Mouse (Mus musculus) limb, embryonic 10.5 days (tissue): ENCODE data around the gene Wasl. TPM values are rescaled to one million over a fixed set of nuclear protein-coding genes. Genes with fewer than 3 reads are reported as not detected.

Experiments used
- DNase-seq: peaks from one replicate; pipeline ENCODE4 v3.0.0-alpha.2; 2017; ENCODE audit warnings: low spot score
- H3K27ac ChIP-seq: fragments of 300-500 bp; sonication (generic); 2 replicates; pipeline ENCODE4 v1.5.1; 2016; ENCODE audit warnings: mild to moderate bottlenecking
- H3K27me3 ChIP-seq: fragments of 300-500 bp; sonication (generic); 2 replicates; pipeline ENCODE4 v1.6.1; 2016; ENCODE audit warnings: low read depth, mild to moderate bottlenecking; ENCODE audit not compliant: poor library complexity, severe bottlenecking
- H3K36me3 ChIP-seq: fragments of 300-500 bp; sonication (generic); 2 replicates; pipeline ENCODE4 v1.6.1; 2016; ENCODE audit warnings: mild to moderate bottlenecking, moderate library complexity
- H3K4me1 ChIP-seq: fragments of 300-500 bp; sonication (generic); 2 replicates; pipeline ENCODE4 v1.6.1; 2016
- H3K4me3 ChIP-seq: fragments of 300-500 bp; sonication (generic); 2 replicates; pipeline ENCODE4 v1.5.1; 2016; ENCODE audit warnings: mild to moderate bottlenecking, moderate library complexity
- H3K9me3 ChIP-seq: fragments of 300-500 bp; sonication (generic); replicated peaks from 2 replicates; pipeline ENCODE4 v1.6.1; 2016; ENCODE audit warnings: mild to moderate bottlenecking
- WGBS: fragments of 180-500 bp; shearing (Covaris S2); methylation state at CpG from one replicate; pipeline ENCODE4 v1.1.7; 2016; 5-methylcytosine and 5-hydroxymethylcytosine counted together
- polyA plus RNA-seq: library from polyadenylated mRNA; unstranded; fragments of >200 nt; fragmentation: Nextera tagmentation; extraction: Ambion mirVana; gene quantifications from 2 replicates; pipeline ENCODE4 v1.2.1, GENCODE M21; 2016

Wasl gene
- 58.4 and 59.0 TPM in 2 replicates for polyA plus RNA-seq

DNA sequence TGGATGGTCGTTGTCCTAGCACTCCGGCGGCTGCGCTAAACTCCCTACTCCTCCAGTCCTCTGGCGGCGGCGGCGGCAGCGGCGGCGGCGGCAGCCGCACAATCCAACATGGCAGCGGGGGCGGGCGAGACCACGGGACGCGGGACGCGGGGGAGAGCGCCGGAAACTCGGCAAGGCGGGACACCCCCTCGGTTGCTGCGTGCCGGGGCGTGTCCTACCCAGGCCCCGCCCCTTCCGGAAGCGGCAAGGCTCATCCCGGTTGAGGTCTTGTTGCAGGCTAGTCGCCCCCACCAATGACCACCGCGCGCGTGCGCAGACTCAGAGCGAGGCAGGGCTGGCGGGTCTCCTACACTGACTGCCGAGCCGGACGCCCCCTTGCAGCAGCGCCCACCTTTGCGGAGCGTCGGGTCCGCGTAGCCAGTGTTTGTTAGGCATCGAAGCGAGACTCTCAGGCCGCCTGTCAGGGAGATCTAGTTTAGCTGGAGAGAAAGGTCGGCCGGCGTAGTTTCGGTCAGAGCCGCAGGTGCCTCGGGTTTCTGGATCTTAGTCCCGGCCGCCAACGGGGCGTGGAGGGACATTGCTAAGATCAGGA, at the start of gene Wasl:
TSS of gene Wasl (minus strand) at position 143 of the 592 bp plus-strand sequence.
- Histone ChIP-seq H3K9me3 (no peaks in the 10 kb centered on the region), H3K27me3 (no peaks in the 10 kb centered on the region), H3K4me3 (peak within 1 kb of the TSS; percentile 84), H3K4me1 (peaks cover 14% of the 10 kb centered on the region; the same call in 1 of the 2 replicates), H3K27ac (peak within 1 kb of the TSS; percentile 94), H3K36me3 (peaks cover 12% of the 10 kb centered on the region)
- peak; percentile 99 for DNase-seq
- under 1% methylated on average over 63 of the region's 63 CpGs for WGBS

DNA sequence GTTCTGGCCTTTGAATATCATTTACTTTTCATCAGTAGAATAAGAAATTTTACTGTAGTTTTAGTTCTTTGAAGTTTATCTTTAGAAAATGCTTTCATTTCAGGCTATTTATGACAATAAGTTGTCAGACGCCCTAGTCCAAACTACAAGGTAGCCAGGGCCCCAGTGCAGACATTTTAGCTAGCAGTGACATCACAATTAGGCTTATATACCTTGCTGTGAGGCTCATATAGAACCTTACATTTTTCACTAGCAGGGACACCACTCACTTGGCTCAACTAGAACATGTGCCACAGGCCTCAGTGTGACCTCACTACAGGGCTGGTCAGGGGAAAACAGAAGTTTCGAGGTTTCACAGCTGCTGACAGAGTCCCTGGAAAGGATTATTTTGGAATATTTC, 42.7 kb upstream of the Wasl start:
- Histone ChIP-seq H3K4me1 (no peaks in the 10 kb centered on the region), H3K27me3 (no peaks in the 10 kb centered on the region), H3K9me3 (no peaks in the 10 kb centered on the region), H3K36me3 (no peaks in the 10 kb centered on the region), H3K4me3 (no peak overlapping the region), H3K27ac (no peak overlapping the region)
- WGBS: 75% methylated on average over 2 of the region's 2 CpGs
- no peak for DNase-seq

DNA sequence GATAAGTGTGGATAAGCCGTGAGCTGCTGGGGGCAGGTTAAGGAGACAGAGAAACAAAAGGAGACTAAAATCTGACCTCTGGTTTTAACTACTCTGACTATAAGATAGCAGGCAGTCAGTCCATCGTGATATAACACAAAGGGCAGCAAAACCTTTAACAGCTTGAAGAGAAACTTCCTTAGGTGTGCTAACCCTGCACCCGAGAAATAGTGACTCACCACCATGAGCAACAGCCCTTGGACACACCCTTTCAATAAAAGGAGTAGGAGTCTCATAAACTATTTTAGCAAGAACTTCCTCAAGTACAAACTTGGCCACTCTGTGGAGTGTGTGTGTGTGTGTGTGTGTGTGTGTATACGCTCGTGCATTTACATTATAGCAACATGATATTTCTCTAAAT, 42.3 kb upstream of the Wasl start:
- H3K27ac ChIP-seq: no peak overlapping the region
- DNase-seq: no peak
- no peaks in the 10 kb centered on the region for H3K27me3 ChIP-seq
- no peaks in the 10 kb centered on the region for H3K9me3 ChIP-seq
- H3K4me1 ChIP-seq: no peaks in the 10 kb centered on the region
- no peak overlapping the region for H3K4me3 ChIP-seq
- WGBS: 88% methylated on average over 5 of the region's 5 CpGs
- H3K36me3 ChIP-seq: no peaks in the 10 kb centered on the region

DNA sequence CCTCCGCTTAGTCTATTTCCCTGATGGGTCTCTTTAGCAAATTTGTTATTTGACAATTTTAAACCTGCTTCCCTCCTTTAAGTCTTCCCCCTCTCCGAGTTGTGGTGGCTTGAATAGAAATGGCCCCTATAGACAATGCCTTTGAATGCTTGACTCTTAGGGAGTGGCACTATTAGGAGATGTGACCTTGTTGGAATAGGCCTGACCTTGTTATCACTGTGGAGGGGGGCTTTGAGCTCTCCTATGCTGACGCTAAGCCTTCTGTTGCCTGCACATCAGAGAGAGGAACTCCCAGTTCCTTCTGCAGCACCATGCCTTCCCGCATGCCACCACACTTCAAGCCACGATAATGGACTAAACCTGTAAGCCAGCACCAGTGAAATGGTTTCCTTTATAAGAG, 32.4 kb upstream of the Wasl start:
- Histone ChIP-seq H3K4me3 (no peak overlapping the region), H3K4me1 (no peaks in the 10 kb centered on the region), H3K9me3 (no peaks in the 10 kb centered on the region), H3K27ac (no peak overlapping the region), H3K27me3 (no peaks in the 10 kb centered on the region), H3K36me3 (no peaks in the 10 kb centered on the region)
- WGBS: 87% methylated on average over 5 of the region's 5 CpGs
- DNase-seq: no peak

DNA sequence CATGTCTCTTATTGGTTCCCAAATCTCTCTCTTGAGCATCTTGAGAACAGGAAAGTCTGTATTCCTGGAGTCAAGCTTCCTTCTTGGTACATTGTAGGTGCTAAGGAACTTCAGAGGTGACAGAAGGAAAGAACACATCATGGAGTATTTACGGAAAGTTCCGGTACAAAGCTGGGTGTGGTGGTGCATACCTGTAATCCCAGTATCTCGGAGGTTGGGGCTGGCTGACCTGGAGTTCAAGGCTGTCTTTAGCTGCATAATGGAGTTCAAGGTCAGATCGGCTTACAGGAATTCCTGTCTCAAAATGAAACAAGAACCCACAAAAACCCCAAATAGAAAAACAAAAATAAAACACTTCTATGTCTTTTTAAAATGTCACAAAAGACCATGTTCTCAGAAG, 31.3 kb upstream of the Wasl start:
- Histone ChIP-seq H3K27ac (no peak overlapping the region), H3K27me3 (no peaks in the 10 kb centered on the region), H3K9me3 (no peaks in the 10 kb centered on the region), H3K36me3 (no peaks in the 10 kb centered on the region), H3K4me1 (no peaks in the 10 kb centered on the region), H3K4me3 (no peak overlapping the region)
- 92% methylated on average over 4 of the region's 4 CpGs for WGBS
- DNase-seq: no peak

DNA sequence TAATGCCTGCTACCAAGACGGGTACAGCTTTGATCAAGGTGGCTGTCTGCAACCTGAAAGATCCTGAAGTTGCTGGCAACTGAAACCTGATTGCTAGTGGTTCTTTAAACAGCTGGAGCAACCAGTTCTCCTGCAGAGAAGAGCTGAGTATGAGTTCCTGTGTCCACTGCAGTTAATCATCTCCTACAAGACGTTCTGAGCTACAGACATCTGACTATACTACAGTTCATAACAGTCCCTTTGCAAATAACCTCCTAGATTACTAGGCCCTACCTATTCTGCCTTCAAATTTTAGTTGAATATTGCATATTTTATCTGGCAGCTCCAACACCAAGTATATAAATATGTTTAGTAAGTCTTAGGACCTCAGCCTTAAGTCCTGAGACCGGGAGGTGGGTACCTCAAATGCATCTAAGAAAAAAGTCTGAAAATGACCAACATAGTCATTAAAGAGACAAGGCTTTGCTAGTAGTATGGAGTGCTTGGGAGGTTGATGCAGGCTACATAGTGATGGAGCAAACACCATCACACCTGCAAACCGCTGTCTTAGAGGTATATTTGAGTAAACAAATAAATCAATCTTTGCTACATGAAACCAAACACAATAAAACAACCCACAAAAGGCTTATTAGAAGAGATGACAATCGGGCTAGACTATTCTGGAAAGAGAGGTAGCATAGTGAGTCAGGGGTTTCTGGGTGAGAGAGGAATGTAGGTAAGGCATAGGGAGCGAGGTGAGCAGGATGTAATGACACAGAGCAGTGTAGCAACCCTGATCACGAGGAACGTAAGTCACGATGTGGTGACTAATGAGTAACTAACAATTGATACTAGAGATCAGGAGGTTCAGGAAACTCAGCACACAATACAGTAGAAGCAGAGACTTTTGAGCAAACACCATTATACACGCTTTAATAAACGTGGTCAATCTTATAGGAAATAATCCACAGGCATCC, 29.9 kb upstream of the Wasl start:
- Histone ChIP-seq H3K27ac (no peak overlapping the region), H3K9me3 (no peaks in the 10 kb centered on the region), H3K36me3 (no peaks in the 10 kb centered on the region), H3K4me1 (no peaks in the 10 kb centered on the region), H3K27me3 (no peaks in the 10 kb centered on the region), H3K4me3 (no peak overlapping the region)
- DNase-seq: no peak
- 85% methylated on average over 11 of the region's 11 CpGs for WGBS

DNA sequence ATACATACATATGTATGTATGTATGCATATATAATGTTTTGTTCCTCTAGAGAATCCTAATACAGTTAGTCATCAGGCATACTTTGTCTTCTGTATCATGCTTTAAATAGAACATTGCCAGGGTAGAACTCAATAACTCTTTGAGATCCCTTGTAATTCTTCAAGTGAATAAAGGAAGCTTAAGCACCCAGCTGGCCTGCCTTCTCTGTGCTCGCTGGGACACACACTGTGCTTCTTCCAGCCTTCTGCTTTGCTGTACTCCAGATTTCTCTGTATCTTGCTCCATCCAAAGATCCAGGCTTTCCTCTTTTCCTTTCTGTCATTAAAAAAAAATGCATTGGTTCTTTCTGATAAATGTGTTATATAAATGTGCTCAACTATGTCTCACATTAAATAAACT, 23.1 kb upstream of the Wasl start:
- Histone ChIP-seq H3K9me3 (no peaks in the 10 kb centered on the region), H3K4me1 (no peaks in the 10 kb centered on the region), H3K27ac (no peak overlapping the region), H3K36me3 (no peaks in the 10 kb centered on the region), H3K27me3 (no peaks in the 10 kb centered on the region), H3K4me3 (no peak overlapping the region)
- no peak for DNase-seq
- WGBS: 62% methylated on average over 1 of the region's 1 CpGs

DNA sequence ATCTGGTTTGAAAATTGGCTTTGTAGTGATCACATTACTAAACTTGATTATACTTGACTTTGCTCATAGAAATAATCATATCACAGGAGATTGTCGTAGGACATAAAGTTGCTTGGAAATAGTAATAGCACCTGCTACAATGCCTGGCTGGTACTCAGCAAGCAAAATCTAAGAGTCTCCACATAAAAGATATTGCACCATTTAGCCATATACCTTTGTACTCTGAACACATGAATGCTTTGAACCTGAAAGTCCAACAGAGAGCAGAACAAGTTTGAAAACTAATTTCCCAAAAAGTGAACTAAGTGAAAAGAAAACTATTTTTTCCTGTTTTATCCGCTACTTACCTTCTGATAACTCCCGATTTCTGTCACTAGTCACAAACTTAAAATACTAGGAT, 18.3 kb upstream of the Wasl start:
- no peak overlapping the region for H3K27ac ChIP-seq
- WGBS: 94% methylated on average over 3 of the region's 3 CpGs
- H3K36me3 ChIP-seq: no peaks in the 10 kb centered on the region
- no peak for DNase-seq
- no peaks in the 10 kb centered on the region for H3K4me1 ChIP-seq
- no peaks in the 10 kb centered on the region for H3K27me3 ChIP-seq
- no peaks in the 10 kb centered on the region for H3K9me3 ChIP-seq
- H3K4me3 ChIP-seq: no peak overlapping the region

DNA sequence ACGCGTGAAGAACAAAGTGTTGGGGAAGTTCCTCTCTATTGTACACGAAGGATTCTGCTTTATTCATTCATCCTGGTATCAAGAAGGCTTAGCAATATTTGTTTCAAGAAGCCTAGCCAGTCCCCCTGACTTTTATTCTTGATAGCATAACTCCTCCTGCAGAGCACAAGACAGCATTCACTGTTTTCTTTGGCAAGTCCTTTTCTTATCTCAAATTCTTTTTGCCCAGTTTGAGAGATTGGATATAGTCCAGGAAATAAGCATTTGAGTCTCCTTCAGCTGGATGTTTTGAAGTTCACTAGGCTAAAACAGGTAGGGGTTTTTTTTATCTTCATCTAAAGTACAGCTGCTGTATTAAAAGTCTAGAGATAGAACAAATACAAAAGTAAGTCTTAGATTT, 3.0 kb upstream of the Wasl start:
- no peaks in the 10 kb centered on the region for H3K36me3 ChIP-seq
- H3K4me1 ChIP-seq: peaks cover 8% of the 10 kb centered on the region; the same call in 1 of the 2 replicates
- no peak overlapping the region for H3K27ac ChIP-seq
- no peak overlapping the region for H3K4me3 ChIP-seq
- WGBS: 79% methylated on average over 3 of the region's 3 CpGs
- no peak for DNase-seq
- no peaks in the 10 kb centered on the region for H3K27me3 ChIP-seq
- no peaks in the 10 kb centered on the region for H3K9me3 ChIP-seq

DNA sequence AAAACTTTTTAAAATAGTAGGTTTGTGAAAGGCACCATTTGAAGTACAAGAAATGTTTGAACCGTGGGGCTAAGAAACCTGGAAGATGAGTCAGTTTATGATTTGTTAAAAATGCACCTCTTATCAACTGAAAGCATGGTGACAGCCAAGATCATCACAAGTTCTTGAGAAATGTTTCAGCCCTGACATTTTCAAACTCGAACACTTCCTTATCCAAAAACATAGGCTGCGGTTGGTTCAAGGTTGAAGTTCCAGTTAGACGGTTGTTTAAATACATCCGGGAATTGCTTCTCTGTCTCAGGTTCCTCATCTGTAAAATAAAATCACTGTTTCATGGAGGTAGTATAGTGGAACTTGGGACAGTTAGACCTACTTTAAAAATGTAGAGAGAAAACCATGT, 1.4 kb upstream of the Wasl start:
- no peak overlapping the region for H3K4me3 ChIP-seq
- H3K27ac ChIP-seq: no peak overlapping the region
- H3K9me3 ChIP-seq: no peaks in the 10 kb centered on the region
- H3K36me3 ChIP-seq: peaks cover 3% of the 10 kb centered on the region; the same call in 1 of the 2 replicates
- H3K4me1 ChIP-seq: peaks cover 14% of the 10 kb centered on the region; the same call in 1 of the 2 replicates
- DNase-seq: no peak
- WGBS: 96% methylated on average over 5 of the region's 5 CpGs
- no peaks in the 10 kb centered on the region for H3K27me3 ChIP-seq

DNA sequence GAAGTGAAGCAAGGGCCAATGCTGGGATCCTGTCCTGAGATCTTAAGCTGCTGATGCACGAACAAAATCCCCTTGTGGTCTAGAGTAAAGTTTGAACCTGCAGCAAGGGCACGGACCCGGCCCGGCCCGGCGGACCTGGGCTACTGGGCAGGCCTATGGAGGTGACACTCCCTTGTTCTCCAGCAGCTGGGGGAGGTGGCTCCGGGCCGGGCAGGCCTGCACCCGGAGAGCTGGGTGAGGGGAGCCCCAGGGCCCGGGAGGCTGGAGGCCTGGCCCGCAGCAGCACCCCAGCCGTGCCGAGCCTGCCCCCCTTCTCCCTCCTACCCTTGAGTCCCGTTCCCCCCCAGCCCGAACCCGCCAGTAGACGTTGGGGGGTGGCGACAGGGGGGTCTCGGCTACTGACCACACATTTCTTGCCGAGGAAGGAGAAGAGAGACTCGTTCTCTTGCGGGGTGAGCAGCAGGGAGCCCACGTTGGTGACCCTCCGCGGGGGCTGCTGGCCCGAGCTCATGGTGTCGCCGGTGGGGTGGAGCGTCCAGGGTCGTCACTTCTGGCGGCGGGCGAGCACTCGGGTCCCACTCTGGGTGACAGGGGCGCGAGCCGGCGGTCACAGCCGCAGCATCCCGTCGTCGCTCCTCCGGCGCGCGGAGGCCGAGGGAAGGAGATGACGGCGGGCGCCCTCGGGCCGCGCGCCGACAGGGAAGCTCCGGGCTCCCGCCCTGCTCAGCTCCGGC, 509 bp downstream of the Wasl start:
- H3K36me3 ChIP-seq: peaks cover 16% of the 10 kb centered on the region
- peak overlapping the region; percentile 94 for H3K27ac ChIP-seq
- peaks cover 14% of the 10 kb centered on the region; the same call in 1 of the 2 replicates for H3K4me1 ChIP-seq
- no peaks in the 10 kb centered on the region for H3K9me3 ChIP-seq
- DNase-seq: peak; percentile 66
- WGBS: under 1% methylated on average over 57 of the region's 58 CpGs
- H3K4me3 ChIP-seq: peak overlapping the region; percentile 84
- no peaks in the 10 kb centered on the region for H3K27me3 ChIP-seq

DNA sequence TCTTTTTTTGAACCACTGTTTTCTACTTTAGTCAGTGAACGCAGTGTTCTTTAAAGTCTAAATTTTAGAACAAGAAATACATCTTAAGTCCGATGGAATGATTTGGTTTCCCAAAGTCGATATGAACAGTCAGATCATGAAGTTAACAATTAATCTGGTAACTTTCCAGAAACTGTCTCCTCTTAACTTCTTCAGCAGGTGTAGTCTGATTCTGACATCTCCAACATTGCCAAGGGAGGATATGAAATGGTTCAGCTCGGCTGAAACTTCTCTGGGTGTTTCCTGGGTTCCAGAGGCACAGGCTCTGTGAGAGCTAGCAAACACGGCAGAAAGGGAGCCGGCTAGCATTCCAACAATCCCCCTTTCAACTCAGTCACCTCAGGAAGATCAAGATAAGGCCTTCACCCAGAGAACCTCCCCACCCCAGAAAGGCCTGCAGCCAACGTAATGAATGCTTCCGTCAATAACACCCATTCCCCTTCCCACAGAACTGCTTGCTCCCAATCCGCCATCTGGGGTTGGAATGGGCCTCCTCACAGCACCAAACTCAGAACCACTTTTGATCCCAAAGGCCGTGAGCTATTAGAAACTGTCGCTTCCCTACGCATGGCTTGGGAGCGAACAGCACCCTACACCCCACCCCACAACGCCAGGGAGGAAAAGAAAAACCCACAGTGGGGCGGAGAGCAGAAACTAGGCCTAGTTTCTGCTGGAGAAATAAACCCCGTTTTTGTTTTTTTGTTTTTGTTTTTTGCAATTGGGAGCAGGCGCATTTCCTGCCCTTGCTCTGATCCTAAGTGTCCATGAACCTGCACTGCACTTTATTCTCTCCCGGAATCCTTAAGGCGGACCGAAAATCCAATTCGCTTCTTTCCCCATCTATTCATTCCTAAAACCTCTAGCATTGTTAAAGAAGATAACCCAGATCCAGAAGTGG, 1.3 kb downstream of the Wasl start:
- H3K36me3 ChIP-seq: peaks cover 16% of the 10 kb centered on the region
- peak; percentile 31 for DNase-seq
- peaks cover 14% of the 10 kb centered on the region; the same call in 1 of the 2 replicates for H3K4me1 ChIP-seq
- 12% methylated on average over 21 of the region's 21 CpGs for WGBS
- peak overlapping the region; percentile 94 for H3K27ac ChIP-seq
- no peaks in the 10 kb centered on the region for H3K9me3 ChIP-seq
- peak overlapping the region; percentile 84 for H3K4me3 ChIP-seq
- H3K27me3 ChIP-seq: no peaks in the 10 kb centered on the region
